Mouse (Mus musculus) cerebral cortex, adult 2 months (tissue): ENCODE data around the gene Rassf8.

Experiments
- WGBS: fragments of 180-500 bp; shearing (Covaris S2); methylation state at CpG from one replicate; pipeline ENCODE4 v1.1.7; 2018; 5-methylcytosine and 5-hydroxymethylcytosine counted together

Rassf8 gene

DNA sequence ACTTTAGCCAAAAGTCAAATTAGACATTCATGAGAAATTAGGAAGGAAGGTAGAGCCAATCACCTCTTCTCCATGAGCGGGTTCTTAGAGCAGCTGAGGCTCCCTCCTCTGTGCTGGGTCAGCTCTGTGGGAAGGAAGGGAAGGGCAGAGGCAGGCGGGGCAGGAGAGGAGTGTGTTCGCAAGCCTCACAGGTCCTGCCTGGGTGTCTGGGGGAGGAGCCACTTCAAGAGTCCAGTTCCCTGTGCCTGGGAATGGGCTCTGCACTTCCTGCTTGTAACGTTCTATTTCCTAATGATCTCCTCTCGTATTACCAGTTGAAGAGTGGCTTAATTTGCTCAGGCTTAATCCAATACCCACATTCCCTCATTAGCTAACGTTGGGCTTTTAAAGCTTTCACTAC is 32.8 kb downstream of the Rassf8 start:
- 74% methylated on average over 6 of the region's 6 CpGs for WGBS

DNA sequence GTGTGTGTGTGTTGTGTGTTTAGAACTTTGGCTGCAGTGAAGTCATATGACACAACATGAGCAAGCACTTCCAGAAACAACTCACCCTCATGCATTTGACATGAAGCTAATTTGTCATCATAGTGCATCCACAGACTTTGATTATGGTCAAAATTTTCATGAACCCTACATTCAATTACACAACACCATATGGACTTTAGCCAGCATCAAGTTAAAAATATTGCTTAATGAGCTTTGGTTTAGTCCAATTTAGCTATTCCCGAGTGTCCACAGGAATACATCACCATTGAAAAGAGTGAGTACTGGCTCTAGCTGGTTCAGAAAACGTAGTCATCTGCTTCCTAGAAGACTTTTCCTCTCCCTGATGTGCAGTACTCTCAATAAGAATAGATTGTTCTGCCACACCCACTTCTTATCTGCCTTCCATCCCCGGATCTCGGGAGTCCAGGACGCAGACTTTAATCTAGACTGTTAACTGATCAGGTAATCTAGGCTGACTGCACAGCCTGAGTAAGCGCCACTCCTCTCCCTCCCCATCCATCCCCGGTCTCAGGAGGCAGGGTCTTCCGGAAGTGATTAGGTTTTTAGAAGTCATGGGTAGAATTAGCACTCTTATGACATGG is 33.7 kb downstream of the Rassf8 start:
- 69% methylated on average over 8 of the region's 8 CpGs for WGBS

GRCm38 (mm10) chr6:145781256-145781655 is 34.7 kb downstream of the Rassf8 start:
- WGBS = 67% methylated on average over 9 of the region's 9 CpGs

- WGBS = 78% methylated on average over 2 of the region's 2 CpGs
Observed at GRCm38 (mm10) chr6:145781966-145782365, 35.4 kb downstream of the Rassf8 start.

DNA sequence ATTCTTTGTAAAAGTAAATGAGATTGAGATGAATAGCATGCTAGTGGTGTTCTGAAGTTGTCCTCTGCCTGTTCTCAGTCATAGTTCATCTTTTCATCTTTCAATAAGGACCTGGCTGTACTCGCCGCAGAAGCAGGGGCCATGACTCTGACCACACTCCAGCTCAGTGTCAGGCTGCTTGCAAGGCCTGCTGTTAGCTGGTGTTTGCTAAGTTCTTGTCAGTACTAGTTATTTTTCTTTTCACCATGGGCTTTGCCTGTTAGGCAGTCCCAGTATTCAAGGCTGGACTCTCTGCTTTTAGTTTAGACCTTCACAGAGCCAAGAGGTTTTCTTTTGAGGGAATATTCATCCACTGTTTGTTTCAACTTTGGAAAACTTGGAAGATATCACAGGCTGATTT is 40.8 kb downstream of the Rassf8 start:
- 94% methylated on average over 2 of the region's 2 CpGs for WGBS

DNA sequence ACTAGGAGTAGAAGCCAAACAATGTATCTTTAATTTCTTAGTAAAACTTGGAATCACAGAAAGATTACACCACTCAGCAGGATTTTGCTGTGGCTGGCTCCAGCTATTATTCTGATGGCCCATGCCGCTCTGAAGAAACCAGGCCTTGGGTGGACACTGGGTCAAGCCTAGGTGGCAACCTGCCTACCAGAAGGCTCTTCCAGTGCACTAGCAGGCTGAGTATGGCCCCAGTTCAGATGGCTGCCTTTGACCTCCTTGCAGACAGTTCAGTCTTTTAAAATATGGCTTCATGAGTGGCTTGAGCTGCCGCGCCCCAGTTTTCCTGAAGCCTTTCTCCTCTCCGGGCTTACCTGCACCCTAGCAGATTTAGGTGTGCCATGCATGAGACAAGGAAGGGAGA is 43.2 kb downstream of the Rassf8 start:
- WGBS = 96% methylated on average over 4 of the region's 4 CpGs

- WGBS = 61% methylated on average over 7 of the region's 7 CpGs
Observed at GRCm38 (mm10) chr6:145792373-145792772, 45.8 kb downstream of the Rassf8 start.

DNA sequence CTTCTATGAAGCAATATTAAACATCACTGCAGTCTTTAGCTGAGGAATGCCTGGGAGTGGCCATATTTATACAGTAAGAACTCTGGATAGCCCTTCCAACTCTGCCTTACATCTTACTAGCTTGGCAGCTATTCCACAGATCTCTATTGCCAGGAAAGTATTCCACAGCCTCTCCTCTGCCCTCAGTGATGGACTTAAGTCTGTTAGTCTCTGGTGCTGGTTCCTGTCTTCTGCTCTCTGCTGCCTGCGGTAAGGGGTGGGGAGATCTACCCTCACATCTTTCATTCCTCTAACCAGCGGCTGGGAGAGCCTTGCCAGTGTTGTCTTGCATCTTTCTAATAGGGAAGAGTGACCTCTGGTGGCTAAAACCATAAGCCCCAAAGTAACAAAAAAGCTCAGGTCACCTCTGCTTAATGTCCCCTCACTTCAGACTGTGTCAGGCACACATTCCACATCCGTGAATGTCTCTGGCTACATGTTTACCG is 46.6 kb downstream of the Rassf8 start:
- 29% methylated on average over 4 of the region's 4 CpGs for WGBS

DNA sequence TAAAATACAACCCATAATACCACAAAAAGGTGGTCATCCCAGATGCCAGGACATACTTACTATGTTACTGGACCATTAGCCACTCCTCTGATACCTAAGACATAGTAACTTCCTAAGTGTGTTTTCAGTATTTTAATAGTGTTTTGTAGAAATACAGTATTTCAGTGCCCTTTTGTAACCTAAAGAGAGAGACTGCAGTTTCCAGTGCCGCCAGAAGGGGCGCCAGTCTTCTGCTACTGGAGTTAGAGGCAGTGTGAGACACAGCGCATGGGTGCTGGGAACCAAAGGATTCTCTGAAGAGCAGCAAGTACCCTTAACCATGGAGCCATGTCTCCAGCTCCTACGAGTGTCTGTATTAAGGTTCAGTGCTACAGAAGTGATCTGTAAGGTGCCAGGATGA is 48.1 kb downstream of the Rassf8 start:
- WGBS = 68% methylated on average over 4 of the region's 4 CpGs

DNA sequence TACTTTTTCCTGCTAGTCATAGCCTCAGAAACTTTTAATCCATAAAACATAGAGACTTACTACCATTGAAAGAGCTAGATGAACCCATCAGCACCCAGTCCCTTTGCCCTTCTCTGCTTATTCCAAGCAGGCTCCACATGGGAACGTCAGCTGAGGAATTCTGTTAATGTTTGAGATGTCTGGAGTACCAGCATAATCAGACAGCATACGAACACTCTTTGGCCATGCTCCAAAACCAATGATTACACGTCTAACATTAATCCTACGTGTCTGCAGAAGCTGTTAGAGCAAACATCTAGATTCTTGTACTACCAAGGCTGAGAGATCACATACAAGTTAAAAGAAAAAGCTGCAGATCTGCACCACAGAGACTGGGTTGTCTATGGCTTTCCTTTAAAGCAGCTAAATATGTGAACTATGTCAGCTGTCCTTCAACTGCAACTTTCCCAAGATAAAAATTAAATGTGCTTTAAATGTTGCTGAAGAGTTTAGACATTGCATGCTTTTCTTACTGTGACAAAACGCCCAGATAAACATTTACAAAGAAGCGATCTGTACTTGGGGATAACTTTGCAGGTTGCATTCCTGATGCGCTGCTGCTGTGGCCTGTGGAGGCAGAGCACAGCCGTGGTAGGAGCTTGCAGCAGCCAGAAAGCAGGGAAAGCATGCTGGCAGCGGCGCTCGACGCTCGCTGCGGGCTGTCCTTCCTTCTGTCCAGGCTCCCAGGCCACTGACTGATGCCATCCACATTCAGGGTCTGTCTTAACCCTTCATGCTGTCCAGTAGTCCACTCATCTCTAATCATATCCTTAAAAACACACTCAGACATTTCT is 49.9 kb downstream of the Rassf8 start:
- 47% methylated on average over 14 of the region's 14 CpGs for WGBS

GRCm38 (mm10) chr6:145797692-145798091 is 51.1 kb downstream of the Rassf8 start:
- WGBS = 67% methylated on average over 3 of the region's 3 CpGs

GRCm38 (mm10) chr6:145801796-145802488 is 55.4 kb downstream of the Rassf8 start:
- 71% methylated on average over 3 of the region's 3 CpGs for WGBS

- WGBS = 79% methylated on average over 8 of the region's 8 CpGs
Observed at GRCm38 (mm10) chr6:145802881-145803280, 56.3 kb downstream of the Rassf8 start.

DNA sequence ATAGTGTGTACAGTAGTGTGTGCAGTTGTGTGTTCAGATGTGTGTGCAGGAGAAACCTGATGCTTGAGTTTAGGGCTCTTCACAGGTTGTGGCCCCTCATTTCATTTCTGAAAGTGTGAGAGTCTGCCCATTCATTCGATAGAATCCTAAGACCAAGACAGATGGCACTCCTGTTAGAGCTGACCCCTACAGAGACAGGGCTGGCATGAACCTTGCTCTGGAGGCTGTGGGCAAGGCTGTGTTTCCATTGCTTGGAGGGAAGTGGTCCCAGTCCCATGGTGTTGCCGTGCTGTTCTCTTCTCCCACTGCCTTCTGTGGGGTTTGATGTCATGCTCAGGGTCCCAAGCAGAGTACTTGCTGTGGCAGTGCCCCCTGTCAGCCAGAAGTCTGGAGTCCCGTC is 57.7 kb downstream of the Rassf8 start:
- WGBS = 69% methylated on average over 3 of the region's 3 CpGs

DNA sequence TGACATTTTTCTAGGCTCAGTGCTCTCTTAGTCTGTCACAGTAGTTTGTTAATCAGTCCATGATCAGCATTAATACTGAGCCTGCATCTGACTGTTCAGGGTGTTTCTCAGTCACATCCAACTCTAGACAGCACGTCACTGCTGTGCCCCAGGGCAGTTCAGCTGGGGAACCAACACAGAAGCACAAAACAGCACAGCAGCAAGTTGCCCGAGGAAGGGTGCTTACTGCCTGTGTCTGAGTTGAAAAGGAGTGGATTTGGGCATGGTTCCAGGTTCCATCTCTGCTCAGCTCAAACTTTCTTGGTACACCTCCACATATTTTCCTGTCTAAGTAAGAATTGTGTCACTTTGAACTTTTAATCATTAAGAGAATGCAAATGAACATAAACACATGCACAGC is 60.2 kb downstream of the Rassf8 start:
- whole genome bisulfite sequencing = 55% methylated on average over 2 of the region's 2 CpGs

DNA sequence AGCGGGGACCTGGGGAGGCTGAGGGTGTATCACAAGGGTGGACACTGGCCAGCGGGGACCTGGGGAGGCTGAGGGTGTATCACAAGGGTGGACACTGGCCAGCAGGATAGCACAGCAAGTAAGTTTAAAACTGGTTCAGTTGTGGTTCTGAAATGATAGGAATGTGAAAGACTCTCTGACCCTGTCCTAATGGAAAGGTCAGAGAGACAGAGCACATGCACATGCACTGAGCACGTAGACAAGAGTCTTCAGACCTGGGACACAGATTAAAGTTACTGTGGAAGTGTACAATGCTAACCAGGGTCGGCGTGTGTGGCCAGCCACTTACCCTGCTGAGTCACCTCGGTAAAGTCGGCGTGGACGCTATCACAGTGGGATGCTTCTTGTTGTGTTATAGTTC is 61.4 kb downstream of the Rassf8 start:
- WGBS = 74% methylated on average over 9 of the region's 9 CpGs

DNA sequence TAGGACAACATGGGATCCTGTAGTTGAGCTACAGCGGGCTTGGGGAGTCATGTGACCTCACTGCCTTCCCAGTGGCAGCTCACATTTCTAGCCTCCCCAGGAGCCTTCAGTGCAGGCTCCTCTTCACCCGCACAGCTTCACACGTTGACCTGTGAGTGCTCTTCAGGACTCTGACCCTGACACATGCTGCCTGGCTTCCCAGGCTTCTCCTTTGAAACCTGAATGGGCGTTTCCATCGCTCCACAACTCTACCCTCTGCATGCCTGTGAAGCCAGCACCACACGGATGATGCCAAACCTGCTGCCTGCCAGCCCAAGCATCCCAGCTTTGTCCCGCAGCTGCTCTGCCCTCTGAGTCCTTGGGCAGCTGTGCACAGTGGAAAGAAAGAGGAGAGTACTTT is 63.0 kb downstream of the Rassf8 start:
- WGBS = 84% methylated on average over 7 of the region's 7 CpGs

- WGBS = 65% methylated on average over 6 of the region's 6 CpGs
Observed at GRCm38 (mm10) chr6:145810015-145810414, 63.5 kb downstream of the Rassf8 start.

DNA sequence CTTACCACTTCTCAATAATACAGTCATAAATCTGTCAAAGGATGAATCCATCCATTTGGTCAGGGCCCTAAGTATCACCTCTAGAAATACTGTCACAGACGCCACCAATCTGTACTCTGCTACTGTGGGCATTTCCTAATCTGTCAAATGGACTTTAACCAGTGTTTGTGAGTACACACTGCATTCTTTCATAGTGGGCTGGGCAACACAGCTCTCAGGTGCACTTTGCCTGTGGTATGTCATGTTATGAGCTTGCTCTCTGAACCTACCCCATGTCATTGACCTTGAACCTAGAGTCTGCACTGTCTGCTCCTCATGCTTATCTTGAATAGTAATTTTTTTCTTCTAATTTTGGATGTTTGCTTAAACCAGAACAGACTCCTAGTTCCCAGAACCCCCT is 64.6 kb downstream of the Rassf8 start:
- 95% methylated on average over 1 of the region's 1 CpGs for WGBS

- WGBS = 76% methylated on average over 15 of the region's 15 CpGs
Observed at GRCm38 (mm10) chr6:145815200-145815599, 68.7 kb downstream of the Rassf8 start.

DNA sequence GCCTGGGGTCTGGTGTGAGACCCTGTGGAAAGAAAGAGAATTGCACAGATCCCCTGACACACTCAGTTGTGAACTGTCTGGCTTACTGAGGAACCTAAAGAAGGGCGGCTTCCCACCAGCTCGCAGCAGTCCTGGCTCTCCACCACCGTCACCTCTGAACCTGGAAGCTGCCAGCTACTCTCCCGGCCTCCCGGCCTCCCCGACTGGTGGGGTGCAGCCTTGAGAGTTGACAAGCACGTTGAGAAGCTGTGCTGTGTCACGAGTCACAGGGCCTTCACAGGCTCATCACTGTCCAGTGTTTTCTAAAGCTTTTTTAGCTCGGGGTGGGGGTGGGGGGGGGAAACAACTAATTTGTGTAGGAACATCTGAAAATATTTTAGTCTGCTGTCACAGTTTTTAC is 72.6 kb downstream of the Rassf8 start:
- WGBS = 89% methylated on average over 9 of the region's 9 CpGs

DNA sequence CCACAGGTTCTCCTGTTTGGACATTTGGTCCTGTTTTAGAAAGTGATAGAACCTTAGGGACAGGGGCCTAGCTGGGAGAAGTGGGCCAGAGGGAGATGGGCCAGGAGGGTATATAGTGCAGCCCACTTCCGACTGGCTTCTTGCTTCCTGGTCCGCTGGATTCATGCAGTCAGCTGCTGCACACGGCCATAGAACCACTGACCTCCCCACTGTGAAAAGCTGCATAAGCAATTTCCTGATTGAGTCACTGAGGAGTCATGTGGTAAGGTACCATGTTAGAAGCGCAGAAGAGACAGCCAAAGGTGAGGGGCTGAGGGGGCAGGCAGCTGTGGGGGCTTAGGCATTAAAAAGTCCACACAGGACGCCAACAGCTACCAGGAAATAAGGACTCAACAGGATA is 75.7 kb downstream of the Rassf8 start:
- 82% methylated on average over 5 of the region's 5 CpGs for WGBS

GRCm38 (mm10) chr6:145823103-145823502 is 76.6 kb downstream of the Rassf8 start:
- 73% methylated on average over 6 of the region's 6 CpGs for whole genome bisulfite sequencing
